Mouse (Mus musculus) kidney, adult 2 months (tissue): ENCODE data around the gene Pik3r6. TPM values are rescaled to one million over a fixed set of nuclear protein-coding genes. Genes with fewer than 3 reads are reported as not detected.

Experiments used
- DNase-seq: peaks from one replicate; pipeline ENCODE4 v3.0.0; 2021
- H3K27ac ChIP-seq: fragments of 200-500 bp; 2 replicates; pipeline ENCODE4 v1.5.1; 2012; ENCODE audit warnings: low read depth, low read length, control low read depth, inconsistent platforms; ENCODE audit not compliant: insufficient read depth
- H3K27me3 ChIP-seq: fragments of 200-500 bp; replicated peaks from 2 replicates; pipeline ENCODE4 v1.6.1; 2012; ENCODE audit warnings: mild to moderate bottlenecking, moderate library complexity, low read length, inconsistent platforms; ENCODE audit not compliant: control insufficient read depth, insufficient read depth
- H3K36me3 ChIP-seq: fragments of 200-500 bp; 2 replicates; pipeline ENCODE4 v1.6.1; 2012; ENCODE audit warnings: mild to moderate bottlenecking, moderate library complexity, low read length, inconsistent platforms; ENCODE audit not compliant: control insufficient read depth, insufficient read depth
- H3K4me1 ChIP-seq: fragments of 200-500 bp; 2 replicates; pipeline ENCODE4 v1.6.1; 2011; ENCODE audit warnings: low read length; ENCODE audit not compliant: control insufficient read depth, insufficient read depth
- H3K4me3 ChIP-seq: fragments of 200-500 bp; 2 replicates; pipeline ENCODE4 v1.5.1; 2011; ENCODE audit warnings: mild to moderate bottlenecking, low read depth, low read length, control low read depth; ENCODE audit not compliant: insufficient read depth
- CTCF ChIP-seq: fragments of 200-500 bp; conservative IDR thresholded peaks from 2 replicates; pipeline ENCODE4 v1.5.1; 2011; ENCODE audit warnings: low read depth, mild to moderate bottlenecking, control low read depth, low read length, moderate library complexity, mixed read lengths; ENCODE audit not compliant: insufficient read depth, insufficient read length
- POLR2A ChIP-seq: fragments of 200-500 bp; IDR thresholded peaks from one replicate; pipeline ENCODE4 v1.6.1; 2011; ENCODE audit warnings: low read depth, low read length, control low read depth
- WGBS: fragments of 180-500 bp; shearing (Covaris S2); methylation state at CpG from one replicate; pipeline ENCODE4 v1.1.7; 2018; 5-methylcytosine and 5-hydroxymethylcytosine counted together
- polyA plus RNA-seq: library from polyadenylated mRNA; depleted of rRNA; stranded (reverse); fragments of >200 nt; gene quantifications from 2 replicates; pipeline ENCODE4 v1.2.3, GENCODE M21; 2012; rRNA removed

Pik3r6 gene
- 3.8 and 4.3 TPM in 2 replicates for polyA plus RNA-seq

- no peak for TF ChIP-seq POLR2A
- no peak for TF ChIP-seq CTCF
- Histone ChIP-seq H3K4me3 (peak within 1 kb of the TSS; percentile 55), H3K36me3 (no peaks in the 10 kb centered on the region), H3K27me3 (no peaks in the 10 kb centered on the region), H3K27ac (no peak within 1 kb of the TSS), H3K4me1 (no peaks in the 10 kb centered on the region)
- peak; percentile 66 for DNase-seq
- 77% methylated on average over 8 of the region's 8 CpGs for WGBS
Observed at GRCm38 (mm10) chr11:68502902-68503629, at the start of gene Pik3r6. TSS of gene Pik3r6 (plus strand) at chr11:68503019.

DNA sequence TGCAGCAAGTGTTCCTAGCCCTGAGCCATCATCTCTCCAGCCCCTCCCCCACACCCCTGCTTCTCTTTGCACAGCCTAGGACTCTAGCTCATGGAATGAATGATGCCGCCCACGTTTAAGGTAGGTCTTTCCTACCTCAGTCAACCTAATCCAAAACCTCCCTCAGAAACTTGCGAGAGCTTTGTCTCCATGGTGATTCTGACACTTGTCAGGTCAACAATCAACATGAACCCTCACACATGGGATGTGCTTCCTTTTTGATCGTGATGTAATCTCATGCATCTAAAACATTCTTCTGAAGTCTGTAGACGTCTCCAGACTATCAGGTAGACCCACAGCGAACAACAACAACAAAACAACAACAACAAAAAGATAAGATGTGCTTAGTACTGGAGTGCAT, 49.5 kb upstream of the Pik3r6 start:
- H3K27me3 ChIP-seq = no peaks in the 10 kb centered on the region
- DNase-seq = no peak
- TF ChIP-seq CTCF = no peak
- no peak for TF ChIP-seq POLR2A
- 71% methylated on average over 6 of the region's 6 CpGs for WGBS
- H3K27ac ChIP-seq = no peak overlapping the region
- no peaks in the 10 kb centered on the region for H3K36me3 ChIP-seq
- no peak overlapping the region for H3K4me3 ChIP-seq
- H3K4me1 ChIP-seq = no peaks in the 10 kb centered on the region

DNA sequence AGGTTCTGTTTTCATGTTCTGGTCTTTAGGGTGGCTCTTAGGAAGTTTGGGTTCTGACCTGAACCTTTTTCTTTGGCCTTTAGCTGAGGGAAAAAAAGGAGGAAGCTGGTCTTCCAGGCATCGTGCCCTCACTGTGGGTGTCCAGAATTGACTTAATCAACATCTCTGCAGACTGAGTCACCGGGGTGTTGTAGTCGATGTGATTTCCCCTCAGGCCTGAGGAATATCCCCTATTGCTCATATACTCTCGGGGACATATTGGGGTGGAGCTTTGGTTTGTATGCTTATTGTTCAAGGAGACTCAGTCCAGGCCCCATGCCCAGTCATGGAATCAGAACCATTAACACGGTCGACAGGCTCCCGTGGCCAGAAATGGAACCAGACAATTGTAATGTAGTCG, 44.7 kb upstream of the Pik3r6 start:
- Histone ChIP-seq H3K4me1 (no peaks in the 10 kb centered on the region), H3K4me3 (no peak overlapping the region), H3K27ac (no peak overlapping the region), H3K36me3 (no peaks in the 10 kb centered on the region), H3K27me3 (no peaks in the 10 kb centered on the region; the same call in 1 of the 2 replicates)
- 75% methylated on average over 8 of the region's 8 CpGs for WGBS
- TF ChIP-seq CTCF = no peak
- TF ChIP-seq POLR2A = no peak
- no peak for DNase-seq

- 82% methylated on average over 5 of the region's 5 CpGs for WGBS
- Histone ChIP-seq H3K27ac (no peak overlapping the region), H3K4me1 (no peaks in the 10 kb centered on the region)
Observed at GRCm38 (mm10) chr11:68459021-68459420, 43.8 kb upstream of the Pik3r6 start.

GRCm38 (mm10) chr11:68459486-68459885, 43.3 kb upstream of the Pik3r6 start:
- DNase-seq = no peak
- WGBS = 75% methylated on average over 5 of the region's 5 CpGs
- Histone ChIP-seq H3K4me3 (no peak overlapping the region), H3K36me3 (no peaks in the 10 kb centered on the region), H3K27me3 (no peaks in the 10 kb centered on the region; the same call in 1 of the 2 replicates), H3K27ac (no peak overlapping the region), H3K4me1 (no peaks in the 10 kb centered on the region)
- TF ChIP-seq CTCF = no peak
- no peak for TF ChIP-seq POLR2A

More at GRCm38 (mm10) chr11:68459021-68459420, 43.8 kb upstream of the Pik3r6 start:
- Histone ChIP-seq H3K36me3 (no peaks in the 10 kb centered on the region), H3K27me3 (no peaks in the 10 kb centered on the region; the same call in 1 of the 2 replicates), H3K4me3 (no peak overlapping the region)
- no peak for TF ChIP-seq POLR2A
- TF ChIP-seq CTCF = no peak
- no peak for DNase-seq

DNA sequence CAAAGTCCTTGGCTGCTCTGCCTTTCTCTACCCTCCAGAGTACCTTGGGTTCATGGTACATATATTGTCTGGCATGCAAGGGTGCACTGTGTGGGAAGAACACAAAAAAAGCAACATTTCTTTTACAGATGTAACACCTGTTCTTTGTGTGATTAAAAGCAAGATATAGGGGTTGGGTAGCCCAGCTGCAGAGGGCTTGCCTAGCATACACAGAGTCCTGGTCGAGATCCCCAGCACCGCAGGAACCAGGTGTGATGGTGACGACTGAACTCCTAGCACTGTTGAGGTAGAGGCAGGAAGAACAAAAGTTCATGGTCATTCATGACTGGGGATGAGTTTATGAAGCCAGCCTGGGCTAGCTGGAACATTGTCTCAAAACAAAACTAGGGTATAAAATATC, 40.1 kb upstream of the Pik3r6 start:
- H3K27ac ChIP-seq = no peak overlapping the region
- no peaks in the 10 kb centered on the region for H3K4me1 ChIP-seq
- H3K27me3 ChIP-seq = no peaks in the 10 kb centered on the region; the same call in 1 of the 2 replicates
- no peak overlapping the region for H3K4me3 ChIP-seq
- TF ChIP-seq POLR2A (no peak), CTCF (no peak)
- no peak for DNase-seq
- WGBS = 73% methylated on average over 3 of the region's 3 CpGs
- no peaks in the 10 kb centered on the region for H3K36me3 ChIP-seq

DNA sequence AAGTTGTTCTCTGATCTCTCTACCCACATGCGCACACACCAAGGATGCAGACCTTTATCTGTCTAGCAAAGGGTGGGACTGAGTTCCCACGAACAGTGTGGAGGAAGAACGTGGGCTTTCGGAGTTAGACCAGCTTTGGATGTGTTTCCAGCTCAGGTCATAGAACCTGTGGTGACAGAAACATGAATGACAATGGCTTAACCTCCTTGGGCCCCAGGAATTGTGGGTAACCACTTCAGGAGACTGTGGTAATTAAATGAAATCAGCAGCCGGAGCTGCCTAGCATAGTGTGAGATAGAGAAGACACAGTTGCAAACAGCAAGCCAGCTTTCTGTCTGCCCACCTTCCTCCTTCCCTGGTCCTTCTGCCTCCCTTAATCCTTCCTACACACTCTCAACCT, 38.6 kb upstream of the Pik3r6 start:
- 84% methylated on average over 5 of the region's 5 CpGs for WGBS

More for the DNA sequence above, 38.6 kb upstream of the Pik3r6 start:
- no peaks in the 10 kb centered on the region for H3K36me3 ChIP-seq
- no peak for TF ChIP-seq CTCF
- no peak for TF ChIP-seq POLR2A
- H3K27me3 ChIP-seq = no peaks in the 10 kb centered on the region; the same call in 1 of the 2 replicates
- no peak overlapping the region for H3K27ac ChIP-seq
- no peak overlapping the region for H3K4me3 ChIP-seq
- H3K4me1 ChIP-seq = no peaks in the 10 kb centered on the region
- no peak for DNase-seq
